Mouse (Mus musculus): ENCODE results near the gene Sstr3.

DNA sequence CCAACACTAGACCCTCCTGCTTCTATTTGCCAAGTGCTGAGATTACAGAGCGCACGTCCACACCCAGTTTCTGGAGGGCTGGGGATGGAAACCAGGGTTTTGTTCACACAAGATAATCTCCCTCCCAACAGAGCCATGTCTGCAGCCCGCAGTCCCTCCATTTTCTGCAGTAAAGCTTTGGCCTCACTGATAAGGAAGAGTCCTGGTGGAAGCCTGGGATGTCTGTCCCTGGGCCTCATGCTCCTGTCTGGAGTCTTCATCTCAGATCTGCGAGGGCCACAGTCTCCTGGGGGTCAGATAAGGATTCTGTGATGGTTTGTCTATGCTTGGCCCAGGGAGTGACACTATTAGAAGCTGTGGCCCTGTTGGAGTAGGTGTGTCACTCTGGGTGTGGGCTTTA is 43.6 kb upstream of the Sstr3 start:
- no peak for TF ChIP-seq GATA1 (IDR thresholded peaks at IDR 0.05; ENCODE audit: borderline replicate concordance, low read length)
- no peak for TF ChIP-seq FLI1 (IDR thresholded peaks at IDR 0.05; ENCODE audit: low read length)

Measured in megakaryocyte, embryonic 14.5 days (primary cell).